Mouse (Mus musculus): ENCODE measurements at regions not wholly inside any gene's neighbourhood (a gene's known extent, or its start where the extent isn't known, plus 50 kb on each side); places are given as distances from the start of the nearest gene placed in this dataset.

DNA sequence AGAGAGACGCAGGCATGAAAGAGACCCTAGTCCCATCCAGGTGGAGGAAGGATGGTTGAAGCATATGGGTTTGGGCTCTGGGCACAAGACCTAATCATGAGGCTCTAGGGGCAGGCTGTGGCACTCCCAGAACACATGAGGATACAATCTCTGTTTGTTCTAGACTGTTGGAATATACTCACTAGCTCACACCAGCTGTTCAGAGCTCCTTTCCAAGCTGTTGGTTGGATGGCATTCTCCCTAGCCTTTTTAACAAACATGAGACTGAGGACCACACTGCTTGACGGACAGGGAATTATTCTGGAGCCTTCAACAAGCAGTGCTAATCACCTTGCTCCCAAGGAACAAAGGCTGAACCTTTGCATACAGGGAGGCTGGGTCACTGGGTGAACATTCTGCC is 263.6 kb downstream of the Qk start:
- DNase-seq (ENCODE audit: low read depth, low spot score) = no peak
- Histone ChIP-seq H3K27me3 (ENCODE audit: control insufficient read depth in 1 of 2, insufficient read depth in 2 of 2, low read length in 2 of 2) (no peaks in the 10 kb centered on the region), H3K4me1 (ENCODE audit: control insufficient read depth in 1 of 2, insufficient read depth in 2 of 2, low read length in 2 of 2) (no peaks in the 10 kb centered on the region), H3K9ac (ENCODE audit: control insufficient read depth, low read depth, low read length, poor library complexity, severe bottlenecking) (no peak overlapping the region), H3K36me3 (ENCODE audit: control insufficient read depth in 1 of 2, insufficient read depth in 2 of 2, low read length in 2 of 2) (no peaks in the 10 kb centered on the region), H3K27ac (ENCODE audit: control insufficient read depth, low read depth, low read length) (no peak overlapping the region), H3K4me3 (ENCODE audit: control insufficient read depth in 1 of 2, insufficient read depth in 1 of 2, low read depth in 2 of 2, low read length in 2 of 2) (no peak overlapping the region), H3K79me2 (ENCODE audit: control insufficient read depth, insufficient read depth, low read length, poor library complexity) (no peaks in the 10 kb centered on the region), H3K9me3 (replicated peaks; ENCODE audit: insufficient read depth, low read length) (no peaks in the 10 kb centered on the region)
- TF ChIP-seq TAL1 (IDR thresholded peaks at IDR 0.05; ENCODE audit: low read length) = no peak
- no peak for TF ChIP-seq RCOR1 (IDR thresholded peaks at IDR 0.05; ENCODE audit: low read depth, low read length)
- no peak for TF ChIP-seq MYC (IDR thresholded peaks at IDR 0.05; ENCODE audit: low read depth, low read length)
- TF ChIP-seq UBTF (IDR thresholded peaks at IDR 0.05; ENCODE audit: borderline replicate concordance, insufficient read depth, low read depth, low read length) = no peak
- TF ChIP-seq MEF2A (IDR thresholded peaks at IDR 0.05; ENCODE audit: extremely low read depth, insufficient replicate concordance, low read depth, low read length, poor library complexity, severe bottlenecking) = no peak
- TF ChIP-seq HCFC1 (IDR thresholded peaks at IDR 0.05; ENCODE audit: low read depth, low read length) = no peak
- TF ChIP-seq GATA1 (IDR thresholded peaks at IDR 0.05; ENCODE audit: low read depth, low read length) = no peak
- no peak for TF ChIP-seq ELF1 (IDR thresholded peaks at IDR 0.05; ENCODE audit: low read depth, low read length)
- no peak for TF ChIP-seq ZMIZ1 (IDR thresholded peaks at IDR 0.05; ENCODE audit: low read depth, low read length)
- TF ChIP-seq POLR2AphosphoS2 (IDR thresholded peaks at IDR 0.05; ENCODE audit: low read length) = no peak
- no peak for TF ChIP-seq MYB (IDR thresholded peaks at IDR 0.05; ENCODE audit: low read depth, low read length)
- no peak for TF ChIP-seq SIN3A (IDR thresholded peaks at IDR 0.05; ENCODE audit: low read length)
- no peak for TF ChIP-seq MXI1 (IDR thresholded peaks at IDR 0.05; ENCODE audit: low read depth, low read length)
- TF ChIP-seq ZC3H11A (IDR thresholded peaks at IDR 0.05; ENCODE audit: low read depth, low read length) = no peak
- no peak for TF ChIP-seq CHD2 (IDR thresholded peaks at IDR 0.05; ENCODE audit: low read length)
- TF ChIP-seq MAFK (IDR thresholded peaks at IDR 0.05; ENCODE audit: borderline replicate concordance, low read depth, low read length) = no peak
- no peak for TF ChIP-seq TCF12 (IDR thresholded peaks at IDR 0.05; ENCODE audit: low read depth, low read length)
- no peak for TF ChIP-seq CHD1 (IDR thresholded peaks at IDR 0.05; ENCODE audit: low read depth, low read length)

DNA sequence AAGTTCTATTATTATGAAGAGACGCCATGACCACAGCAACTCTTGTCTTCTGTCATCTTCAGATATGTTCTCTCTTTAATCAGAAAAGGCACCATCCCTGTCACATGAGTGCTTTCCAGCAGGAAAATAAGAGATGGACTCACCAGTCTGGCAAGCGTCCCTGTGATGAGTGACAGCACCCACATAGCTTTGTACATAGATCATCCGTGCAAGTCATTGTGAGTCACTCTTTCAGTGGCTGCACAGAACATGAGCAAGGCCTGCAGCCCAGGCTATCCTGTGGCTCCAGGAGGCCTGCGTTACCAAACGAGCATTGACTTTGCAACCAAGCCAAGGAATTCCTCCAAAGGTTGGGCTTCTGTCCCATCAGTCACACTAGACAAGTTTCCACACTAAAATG is 265.3 kb downstream of the Qk start:
- TF ChIP-seq SIN3A (IDR thresholded peaks at IDR 0.05; ENCODE audit: low read length) = no peak
- no peak for TF ChIP-seq UBTF (IDR thresholded peaks at IDR 0.05; ENCODE audit: borderline replicate concordance, insufficient read depth, low read depth, low read length)
- TF ChIP-seq ELF1 (IDR thresholded peaks at IDR 0.05; ENCODE audit: low read depth, low read length) = no peak
- no peak for TF ChIP-seq CHD1 (IDR thresholded peaks at IDR 0.05; ENCODE audit: low read depth, low read length)
- no peak for TF ChIP-seq MAZ (IDR thresholded peaks at IDR 0.05; ENCODE audit: low read depth, low read length)
- H3K9ac ChIP-seq (ENCODE audit: control insufficient read depth, low read depth, low read length, poor library complexity, severe bottlenecking) = no peak overlapping the region
- no peak for DNase-seq (ENCODE audit: low read depth, low spot score)

More for the DNA sequence above, 265.3 kb downstream of the Qk start:
- Histone ChIP-seq H3K79me2 (ENCODE audit: control insufficient read depth, insufficient read depth, low read length, poor library complexity) (no peaks in the 10 kb centered on the region), H3K36me3 (ENCODE audit: control insufficient read depth in 1 of 2, insufficient read depth in 2 of 2, low read length in 2 of 2) (no peaks in the 10 kb centered on the region), H3K4me3 (ENCODE audit: control insufficient read depth in 1 of 2, insufficient read depth in 1 of 2, low read depth in 2 of 2, low read length in 2 of 2) (no peak overlapping the region), H3K27ac (ENCODE audit: control insufficient read depth, low read depth, low read length) (no peak overlapping the region), H3K9me3 (replicated peaks; ENCODE audit: insufficient read depth, low read length) (no peaks in the 10 kb centered on the region), H3K4me1 (ENCODE audit: control insufficient read depth in 1 of 2, insufficient read depth in 2 of 2, low read length in 2 of 2) (no peaks in the 10 kb centered on the region), H3K27me3 (ENCODE audit: control insufficient read depth in 1 of 2, insufficient read depth in 2 of 2, low read length in 2 of 2) (no peaks in the 10 kb centered on the region)
